Mouse (Mus musculus) yolk sac, embryonic 10.5 days (tissue): ENCODE data around the gene Tpgs1.

Experiments
- DNase-seq: peaks from one replicate; pipeline ENCODE4 v3.0.0-alpha.2; 2017; ENCODE audit warnings: low spot score

Tpgs1 gene

DNA sequence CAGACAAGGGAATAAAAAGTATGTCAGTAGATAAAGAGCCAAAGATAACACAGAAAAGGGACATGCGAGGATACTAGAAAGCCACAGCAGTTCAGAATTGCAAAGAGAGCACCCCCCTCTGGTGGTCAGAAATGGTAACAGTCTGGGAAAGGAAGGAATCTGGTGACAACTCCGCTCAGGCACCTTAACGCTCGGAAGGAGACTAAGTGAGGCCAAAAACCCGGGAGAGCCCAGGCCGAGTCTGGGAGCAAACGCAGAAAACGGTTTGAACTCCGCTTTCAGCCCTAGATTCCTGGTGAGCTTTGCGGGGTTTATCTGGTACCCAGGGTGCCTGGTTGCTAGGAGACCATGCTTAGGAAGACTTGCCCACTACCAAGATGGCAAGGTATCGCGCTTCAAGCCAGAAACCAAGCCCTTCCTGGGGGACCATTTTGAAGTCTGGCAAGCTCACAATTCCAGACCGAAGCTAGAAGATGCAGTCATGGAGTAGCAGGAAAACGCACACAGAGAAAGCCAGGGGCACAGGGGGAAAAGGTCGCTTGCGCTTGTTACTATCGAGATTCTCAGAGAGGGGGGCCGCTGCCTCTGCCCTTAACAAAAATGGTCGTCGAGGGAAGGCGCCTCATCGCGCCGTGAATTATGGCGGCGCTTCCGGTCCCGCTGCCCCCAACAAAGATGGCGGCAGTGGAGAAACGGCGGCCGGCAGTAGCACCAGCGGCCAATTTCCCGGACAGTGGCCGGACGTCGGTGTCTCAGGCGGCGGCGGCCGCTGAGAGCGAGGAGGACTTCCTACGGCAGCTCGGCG lies at the start of gene Tpgs1:
Gene Tpgs1, plus strand, starts transcription at position 599 of the 805 bp plus-strand sequence.
- DNase-seq, result peak; percentile 95

DNA sequence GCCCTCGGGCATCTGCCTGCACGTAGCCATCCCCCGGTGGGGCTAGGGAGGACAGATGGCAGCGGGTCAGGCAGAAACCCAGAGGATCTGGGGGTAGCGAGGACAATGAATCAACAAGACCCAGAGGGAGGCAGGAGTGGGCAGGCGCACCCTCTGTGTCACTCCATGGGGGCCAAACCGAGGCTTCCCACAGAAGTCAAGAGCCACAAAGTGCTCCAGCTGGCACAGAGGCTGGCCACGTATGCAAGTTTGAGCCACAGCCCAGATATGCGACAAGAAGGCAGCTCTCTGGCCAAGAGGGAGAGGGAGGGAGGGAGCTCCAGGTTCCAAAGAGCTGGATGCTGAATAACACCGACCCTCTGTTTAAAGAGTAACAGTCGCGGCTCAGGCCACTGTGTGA lies 45.2 kb upstream of the Tpgs1 start:
- DNase-seq, result no peak

DNA sequence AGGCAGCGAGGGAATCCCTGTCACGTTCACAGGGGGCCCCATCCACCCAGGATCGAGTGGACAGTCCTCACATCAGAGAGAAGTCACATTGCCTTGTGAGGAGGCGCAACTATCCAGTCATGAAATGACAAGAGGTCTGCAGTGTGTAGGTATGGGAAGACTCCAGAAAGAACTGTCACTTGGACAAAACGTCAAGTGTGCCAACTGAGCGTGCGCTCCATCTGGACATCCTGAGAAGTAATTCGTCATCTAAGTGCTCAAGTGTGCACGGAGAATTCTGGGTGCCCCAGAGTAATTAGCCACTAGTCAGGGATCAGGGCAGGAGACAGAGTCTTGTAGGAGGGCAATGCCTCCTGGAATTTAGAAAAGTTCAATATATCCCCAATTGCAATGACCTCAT lies 43.8 kb upstream of the Tpgs1 start:
- DNase-seq, result no peak

DNA sequence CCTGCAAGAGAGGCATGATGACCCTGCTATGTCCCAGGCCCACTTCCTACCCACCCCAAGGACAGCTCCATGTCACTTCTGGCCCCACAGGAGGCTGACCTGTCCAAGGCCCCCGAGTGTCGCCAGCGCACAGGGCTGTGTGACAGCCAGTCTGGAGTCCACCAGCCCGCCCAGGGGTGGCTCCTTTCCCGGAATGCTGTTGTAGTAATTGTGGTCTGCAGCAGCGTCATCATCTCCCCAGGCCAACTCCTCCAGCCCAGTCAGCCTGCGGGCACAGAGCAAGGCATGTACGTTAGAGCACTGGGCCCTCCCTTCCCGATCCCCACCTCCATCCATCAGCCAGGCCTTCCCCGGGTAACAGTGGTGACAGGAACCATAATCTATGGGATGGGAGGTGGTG lies 43.0 kb upstream of the Tpgs1 start:
- DNase-seq, result no peak

DNA sequence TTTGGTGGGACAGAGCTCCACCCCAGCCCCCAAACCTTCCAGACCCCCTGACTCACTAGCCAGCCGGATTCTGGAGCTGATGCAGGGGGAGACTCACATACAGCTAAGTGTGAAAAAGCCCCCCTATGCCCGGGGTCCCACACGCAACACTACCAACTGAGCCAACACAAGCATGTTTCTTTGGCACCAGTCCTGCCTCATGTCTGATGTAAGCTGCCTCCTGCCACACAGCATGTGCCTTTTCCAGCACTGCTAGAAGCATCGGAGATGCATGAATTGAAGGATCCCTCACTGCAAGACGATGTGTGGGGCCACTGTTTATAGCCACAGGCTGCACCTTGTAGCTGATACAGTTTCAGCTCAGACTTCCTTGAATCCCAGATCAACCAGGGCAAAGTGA lies 40.8 kb upstream of the Tpgs1 start:
- DNase-seq, result no peak

DNA sequence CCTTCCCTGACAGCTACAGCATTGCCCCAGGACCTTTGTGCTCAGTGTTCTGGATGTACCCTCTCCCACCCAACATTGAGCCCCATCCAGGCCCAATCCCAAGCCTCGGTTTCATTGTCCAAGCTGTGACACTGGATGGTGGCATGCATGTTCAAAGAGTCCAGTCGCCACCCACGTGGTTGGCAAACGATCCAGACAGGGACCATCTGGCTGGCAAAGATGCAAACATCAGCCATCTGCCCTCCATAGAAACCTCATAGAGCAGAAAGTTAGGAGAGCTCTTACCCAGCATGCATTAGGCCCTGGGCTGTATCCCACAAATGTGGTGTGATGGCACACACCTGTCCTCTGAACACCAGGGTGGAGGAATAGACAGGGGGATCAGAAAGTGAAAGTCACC lies 37.7 kb upstream of the Tpgs1 start:
- DNase-seq, result no peak

DNA sequence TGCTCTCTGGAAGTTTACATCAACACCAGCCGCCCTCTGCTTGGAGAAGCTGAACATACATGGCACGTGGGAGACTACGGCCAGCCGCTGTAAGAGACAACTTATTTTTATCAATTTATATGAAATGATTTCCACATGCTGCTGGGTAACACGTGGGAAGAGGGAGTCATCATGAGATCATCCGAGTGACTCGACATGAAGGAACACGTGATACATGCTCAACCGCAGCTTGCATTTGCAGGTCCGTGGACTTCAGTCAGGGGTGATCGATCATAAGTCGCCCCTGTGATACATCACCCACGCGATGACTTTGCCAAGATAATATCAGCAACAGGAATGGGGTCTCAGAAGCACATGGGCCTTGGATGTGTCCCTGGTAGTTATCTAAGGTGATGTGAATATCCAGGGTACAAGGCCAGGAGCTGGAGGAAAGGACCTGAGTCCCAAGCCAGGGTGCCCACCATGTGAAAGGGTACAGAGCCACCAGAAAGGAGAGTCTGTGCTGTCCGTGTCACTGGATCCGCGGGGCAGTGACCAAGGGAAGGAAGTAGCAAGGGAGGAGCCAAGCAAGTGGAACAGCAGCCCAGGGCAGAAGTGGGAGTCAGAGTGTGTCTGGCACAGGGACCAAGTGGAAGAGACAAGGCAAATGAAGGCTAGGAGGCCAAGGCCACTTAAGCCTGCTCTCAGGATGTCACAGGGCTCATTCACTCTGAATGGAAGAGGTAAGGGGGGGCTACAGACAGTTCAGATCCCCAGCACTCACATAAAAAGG lies 36.0 kb upstream of the Tpgs1 start:
- no peak for DNase-seq

DNA sequence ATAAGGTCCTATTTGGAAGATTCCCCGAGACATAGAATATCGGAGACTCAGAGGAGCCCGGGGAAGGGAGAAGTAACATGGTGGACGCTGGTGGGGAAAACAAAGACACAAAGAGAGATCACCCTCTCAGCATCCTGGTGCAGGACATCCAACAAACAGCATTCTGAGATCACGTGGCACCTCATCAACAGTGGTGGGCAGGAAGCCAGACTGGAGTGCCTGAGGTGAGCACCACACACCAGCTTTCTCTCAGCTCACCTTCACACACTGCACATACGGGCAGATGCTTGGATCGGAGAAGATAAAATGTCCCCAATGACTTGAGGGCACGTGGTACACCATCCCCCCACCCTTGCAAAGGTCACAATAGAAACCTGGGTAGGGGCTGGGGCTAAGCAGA lies 32.9 kb upstream of the Tpgs1 start:
- no peak for DNase-seq

DNA sequence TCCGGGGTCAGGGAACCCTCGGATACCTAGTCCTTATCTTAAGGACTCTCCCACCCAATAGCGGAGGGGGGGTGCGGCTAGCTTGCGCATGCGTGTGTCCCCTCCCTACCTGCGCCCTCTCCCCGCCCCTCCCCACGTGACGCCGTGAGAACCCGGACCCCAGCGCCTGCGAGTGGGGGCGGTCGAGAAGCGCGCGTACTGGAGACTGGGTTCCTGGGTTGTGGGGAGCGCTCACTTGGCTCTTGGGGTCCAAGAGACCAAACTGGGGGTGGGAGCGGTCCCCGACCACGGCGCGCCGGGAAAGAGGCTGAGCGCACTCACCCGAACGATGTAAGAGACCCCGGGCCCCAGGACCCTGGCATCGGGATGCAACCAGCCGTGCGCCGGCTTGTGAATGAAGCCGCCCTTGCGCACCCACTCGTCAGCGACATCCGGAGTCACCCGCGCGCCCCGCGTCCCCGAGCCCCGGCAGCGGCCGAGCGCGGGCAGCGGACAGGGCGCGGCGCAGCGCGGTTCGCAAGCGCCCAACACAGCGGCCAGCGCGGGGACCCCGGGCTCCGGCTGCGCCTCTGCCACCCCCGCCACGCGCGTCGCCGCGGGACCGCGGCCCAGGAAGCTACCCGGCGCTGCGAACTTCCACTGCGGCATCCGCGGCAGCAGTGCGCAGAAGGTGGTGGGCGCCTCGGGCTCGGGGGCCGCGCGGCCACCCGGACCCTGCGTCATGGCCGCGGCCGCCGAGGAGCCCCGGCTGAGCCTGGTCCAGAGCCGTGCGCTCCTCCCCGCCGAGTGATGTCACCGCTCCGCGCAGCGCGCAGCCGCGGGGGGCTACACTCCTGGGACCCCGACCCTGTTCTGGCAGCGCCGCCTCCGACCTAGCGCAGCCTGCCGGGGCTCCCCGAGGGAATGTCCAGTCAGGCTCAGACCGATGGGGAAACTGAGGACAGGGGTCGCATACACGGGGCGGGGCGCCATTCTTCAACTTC lies 31.8 kb upstream of the Tpgs1 start, which contains the start of gene Shc2:
Gene Shc2, minus strand, starts transcription at position 791 of the 983 bp plus-strand sequence.
- peak; percentile 34 for DNase-seq

DNA sequence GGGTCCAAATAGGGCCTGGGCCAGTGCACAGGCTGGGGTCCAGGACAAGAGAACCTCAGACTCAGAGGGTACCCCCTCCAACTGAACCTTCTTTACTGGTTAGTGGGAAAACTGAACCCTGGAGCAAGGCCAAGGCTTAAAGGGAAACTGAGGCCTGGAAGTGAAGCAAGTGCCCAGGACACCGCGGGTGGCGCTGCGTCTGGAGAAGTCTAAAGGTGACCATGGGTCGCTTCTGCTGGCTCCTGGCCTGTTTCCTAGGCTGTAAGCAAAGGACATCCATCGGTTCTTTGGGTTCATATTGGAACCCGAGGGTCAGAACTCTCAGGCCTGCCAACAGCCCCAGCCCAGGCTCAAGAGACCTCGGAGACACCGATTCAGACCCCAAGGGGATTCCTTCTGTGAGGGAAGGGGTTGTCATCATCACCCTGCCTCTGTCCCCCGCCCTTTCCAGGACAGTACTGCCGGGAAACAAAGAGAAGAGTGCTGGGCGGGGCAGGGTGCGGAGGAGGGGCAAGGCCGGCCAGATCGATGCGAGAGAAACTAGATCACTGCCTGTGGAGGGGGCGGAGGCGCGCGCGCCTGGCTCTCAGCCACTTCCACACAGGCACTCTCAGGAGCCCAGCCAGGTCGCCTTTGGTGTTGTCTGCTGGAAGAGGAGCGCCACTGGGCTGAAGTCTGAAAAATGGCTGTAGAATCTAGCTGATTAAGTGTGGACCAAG lies 30.5 kb upstream of the Tpgs1 start:
- DNase-seq, result no peak

DNA sequence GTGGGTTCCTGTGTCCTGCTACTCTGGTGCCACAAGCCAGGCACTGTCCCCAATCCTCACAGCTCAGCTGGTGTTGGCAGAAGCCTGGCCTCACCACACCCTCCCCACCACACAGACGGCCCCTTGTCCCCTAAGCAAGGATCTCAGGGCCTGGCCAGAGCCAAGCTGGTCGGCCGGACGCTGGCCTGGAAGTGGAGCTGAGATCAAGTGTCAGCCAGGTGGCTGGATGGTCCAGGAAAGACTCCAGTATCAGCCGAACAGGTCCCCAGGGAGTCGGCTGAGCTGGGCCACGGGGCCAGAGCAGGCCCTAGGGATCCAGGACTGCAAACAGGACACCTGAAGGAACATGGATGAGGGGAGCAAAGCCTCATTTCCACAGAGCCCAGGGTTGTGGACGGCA lies 23.5 kb upstream of the Tpgs1 start, which contains the start of gene Odf3l2:
Gene Odf3l2, minus strand, starts transcription at position 28 of the 400 bp plus-strand sequence.
- DNase-seq, result no peak

DNA sequence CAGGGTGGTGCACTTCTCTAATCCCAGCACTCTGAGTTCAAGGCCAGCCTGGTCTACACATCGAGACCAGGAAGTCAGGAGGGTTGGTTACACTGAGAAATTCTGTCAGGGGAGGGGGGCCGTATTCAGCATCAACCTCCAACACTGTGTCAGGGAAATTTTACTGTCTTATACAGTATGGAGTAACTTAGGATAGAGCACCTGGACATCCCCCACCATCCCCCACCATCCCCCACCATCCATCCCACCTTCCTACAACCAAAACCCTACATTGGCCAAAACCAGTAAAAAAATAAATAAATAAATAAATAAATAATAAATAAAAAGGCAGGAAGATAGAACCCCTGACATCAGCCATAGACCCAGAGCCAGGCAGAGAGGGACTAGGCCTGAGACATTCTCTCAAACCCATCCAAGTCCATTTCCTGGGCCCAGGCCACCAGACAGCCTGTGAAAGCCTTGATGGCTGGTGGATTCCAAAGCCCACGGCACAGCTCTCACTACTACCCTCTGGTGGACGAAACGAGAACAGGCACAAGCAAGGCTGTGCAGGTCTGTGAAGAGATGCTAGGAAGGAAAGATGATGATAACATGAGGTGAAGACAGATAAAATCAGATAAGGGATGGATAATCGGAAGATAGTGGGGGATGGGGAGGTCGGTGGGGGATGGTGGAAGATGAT lies 20.0 kb upstream of the Tpgs1 start:
- DNase-seq, result no peak

DNA sequence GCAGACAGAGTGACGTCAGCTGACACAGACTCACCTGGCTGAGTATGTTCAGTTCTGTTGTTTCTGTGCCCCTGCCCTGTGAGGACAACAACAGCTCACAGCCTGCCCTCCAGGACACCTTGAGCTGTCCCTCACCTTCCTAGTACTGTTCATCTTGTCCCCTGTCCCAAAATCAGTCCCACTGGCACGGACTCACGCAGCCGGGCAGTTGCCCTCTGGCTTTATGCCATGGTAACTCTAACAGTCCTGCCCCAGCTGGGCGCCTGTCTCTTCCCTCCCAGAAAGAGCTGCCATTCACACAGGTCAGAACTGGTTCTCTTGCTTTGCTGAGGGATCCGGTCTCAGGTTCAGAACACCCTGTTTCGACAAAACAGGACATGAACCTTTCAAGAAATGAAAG lies 16.4 kb upstream of the Tpgs1 start:
- DNase-seq, result no peak

DNA sequence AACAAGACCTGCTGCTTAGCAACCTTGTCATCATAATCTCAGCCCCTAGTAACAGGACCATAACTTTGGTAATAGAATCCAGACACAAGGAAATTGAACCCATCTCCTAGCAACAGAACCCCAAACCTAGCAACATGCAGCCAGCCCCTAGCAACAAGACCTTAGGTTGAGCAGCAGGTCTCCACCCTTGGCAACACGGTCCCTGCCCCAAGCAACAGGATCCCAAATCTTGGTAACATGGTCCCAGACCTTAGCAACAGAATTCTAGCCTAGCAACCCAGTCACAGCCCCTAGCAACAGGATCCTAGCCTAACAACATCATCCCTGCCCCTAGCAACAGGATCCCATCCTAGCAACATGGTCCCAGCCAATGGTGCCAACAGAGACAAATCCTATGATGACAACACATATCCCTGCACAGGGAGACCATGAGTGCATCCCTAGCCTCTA lies 14.2 kb upstream of the Tpgs1 start:
- DNase-seq, result no peak

DNA sequence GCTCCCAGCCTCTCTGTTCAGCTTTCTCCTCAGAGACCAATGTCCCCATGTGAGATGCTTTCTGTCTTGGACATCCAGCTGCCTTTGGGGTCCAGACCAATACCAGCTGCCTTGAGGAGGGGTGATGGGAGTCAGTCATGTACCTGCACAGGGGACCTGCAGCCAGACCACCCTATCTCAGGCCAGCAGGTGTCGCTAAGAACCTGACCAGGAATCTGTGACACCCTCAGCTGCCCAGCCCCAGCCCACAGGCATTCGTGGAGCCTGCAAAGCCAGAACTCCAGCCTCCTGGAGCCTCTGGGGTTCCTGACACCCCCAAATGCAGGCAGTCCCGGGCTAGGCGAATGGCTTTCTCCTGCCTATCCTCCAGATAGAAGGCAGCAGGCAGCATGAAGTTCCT lies 10.3 kb upstream of the Tpgs1 start:
- DNase-seq, result no peak

DNA sequence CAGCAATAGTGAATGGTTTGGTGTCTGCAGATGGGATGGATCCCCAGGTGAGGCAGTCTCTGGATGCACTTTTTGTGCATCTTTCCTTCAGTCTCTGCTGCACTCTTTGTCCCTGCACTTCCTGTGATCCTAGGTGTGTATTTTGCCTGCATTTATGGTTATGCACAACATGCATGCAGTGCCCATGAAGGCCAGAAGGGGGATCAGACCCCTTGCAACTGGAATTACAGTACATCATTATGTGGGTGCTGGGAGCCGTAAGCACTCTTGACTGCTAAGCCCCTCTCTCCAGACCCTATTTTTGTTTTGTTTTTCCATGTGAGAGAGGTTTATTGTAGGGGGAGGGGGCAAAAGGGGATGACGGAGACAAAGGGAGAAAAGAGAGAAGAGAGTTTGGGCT lies 8.9 kb upstream of the Tpgs1 start:
- no peak for DNase-seq

DNA sequence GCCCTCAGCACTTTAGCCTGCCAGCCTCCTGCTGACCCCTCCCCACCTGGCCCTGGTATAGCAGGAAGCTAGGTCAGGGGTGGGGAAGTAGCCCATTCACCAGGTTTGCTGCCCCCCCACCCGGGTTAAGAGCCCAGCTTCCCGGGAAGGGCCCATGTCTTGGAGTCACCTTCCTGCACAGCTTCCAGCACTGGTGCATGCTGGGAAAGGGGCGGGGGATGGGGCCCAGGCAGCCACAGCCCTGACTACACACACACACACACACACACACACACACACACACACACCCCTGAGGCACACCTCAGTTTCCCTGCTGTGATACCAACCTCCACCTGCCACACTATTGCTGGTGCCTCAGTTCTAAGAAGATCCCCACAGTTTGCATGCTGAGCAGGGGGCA lies 7.3 kb upstream of the Tpgs1 start:
- DNase-seq, result no peak

DNA sequence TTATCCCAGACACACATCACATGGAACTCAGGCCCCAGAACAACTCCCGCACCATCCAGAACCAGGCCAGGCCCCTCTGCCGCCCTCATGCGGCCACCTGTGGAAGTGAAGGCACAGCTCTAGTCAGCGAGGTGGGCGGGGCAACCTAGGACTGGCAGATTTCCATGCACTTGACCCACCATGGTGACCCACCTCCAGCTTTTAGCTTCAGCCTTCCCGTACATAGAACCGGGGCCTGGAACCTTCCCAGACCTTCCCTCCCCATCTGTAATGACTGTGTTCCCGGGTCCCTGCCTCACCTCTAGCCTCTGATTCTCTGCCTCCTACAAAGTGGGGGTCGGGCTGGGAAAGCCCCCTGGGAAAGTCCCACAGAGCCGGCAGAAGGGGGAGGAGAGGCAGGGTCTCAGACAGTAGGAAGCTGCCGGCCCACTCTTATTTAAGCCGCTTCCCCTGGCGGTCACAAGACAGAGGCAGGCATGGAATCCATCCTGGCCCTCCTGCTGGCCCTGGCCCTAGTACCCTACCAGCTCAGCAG lies 5.0 kb upstream of the Tpgs1 start, which contains the start of gene Madcam1:
Gene Madcam1, plus strand, starts transcription at position 429 of the 535 bp plus-strand sequence.
- peak; percentile 41 for DNase-seq

DNA sequence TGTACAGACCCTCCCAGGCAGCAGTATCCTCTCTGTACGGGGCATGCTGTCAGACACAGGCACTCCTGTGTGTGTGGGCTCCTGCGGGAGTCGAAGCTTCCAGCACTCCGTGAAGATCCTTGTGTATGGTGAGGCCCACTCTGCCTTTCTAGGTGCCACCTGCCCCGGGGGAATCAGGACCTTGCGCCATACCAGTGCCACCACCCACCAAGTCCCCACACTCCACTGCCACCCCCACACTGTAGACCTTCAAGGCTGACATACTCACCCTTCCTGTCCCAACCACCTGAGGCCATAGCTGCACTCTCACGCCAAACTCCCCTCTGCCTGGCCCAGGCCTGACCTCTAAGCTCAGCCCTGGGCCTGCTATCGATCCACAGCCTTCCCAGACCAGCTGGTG lies 4.1 kb upstream of the Tpgs1 start:
- no peak for DNase-seq

DNA sequence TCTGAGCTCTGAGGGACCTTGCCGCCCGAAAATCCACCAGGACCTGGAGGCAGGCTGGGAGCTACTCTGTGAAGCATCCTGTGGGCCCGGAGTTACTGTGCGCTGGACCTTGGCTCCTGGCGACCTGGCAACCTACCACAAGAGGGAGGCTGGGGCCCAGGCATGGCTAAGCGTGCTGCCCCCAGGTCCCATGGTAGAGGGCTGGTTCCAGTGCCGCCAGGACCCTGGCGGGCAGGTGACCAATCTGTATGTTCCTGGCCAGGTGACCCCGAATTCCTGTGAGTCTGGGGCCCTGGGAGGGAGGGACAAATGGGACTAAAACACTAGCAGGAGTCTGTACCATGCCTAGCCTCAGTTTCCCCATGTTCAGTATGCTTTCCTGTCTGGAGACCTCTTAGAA lies 2.7 kb upstream of the Tpgs1 start:
- no peak for DNase-seq
